Mouse (Mus musculus): Measurements from ENCODE around the gene Gpc5.
A peak's percentile ranks its signal among the peaks of the same experiment; 100 is the strongest.

Gpc5 gene

DNA sequence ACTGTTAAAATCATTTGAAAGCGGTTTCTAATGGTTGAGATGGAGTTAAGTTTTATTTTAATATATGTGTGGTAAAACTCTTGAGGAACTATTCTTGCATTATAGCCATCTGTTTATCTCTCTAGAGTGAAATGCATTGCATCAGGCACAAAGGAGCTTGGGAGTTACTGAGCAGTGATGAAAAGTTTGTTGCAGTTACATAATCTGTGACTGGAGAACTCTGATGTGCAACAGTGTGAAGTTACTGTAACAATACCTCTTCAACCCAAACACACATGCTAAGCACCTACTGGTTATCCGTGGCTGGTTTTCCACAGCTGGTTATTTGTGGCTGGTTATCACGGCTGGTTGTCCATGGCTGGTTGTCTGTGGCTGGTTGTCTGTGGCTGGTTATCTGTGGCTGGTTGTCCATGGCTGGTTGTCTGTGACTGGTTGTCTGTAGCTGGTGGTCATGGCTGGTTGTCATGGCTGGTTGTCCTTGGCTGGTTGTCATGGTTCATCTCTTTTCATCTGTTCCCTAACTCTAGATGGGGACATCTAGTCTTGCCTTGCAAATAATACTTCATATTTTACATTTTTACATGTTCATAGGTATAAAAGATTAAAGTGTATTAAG is 273.4 kb downstream of the Gpc5 start:
- DNase-seq (ENCODE audit: low spot score in 2 of 2), result no peak

DNA sequence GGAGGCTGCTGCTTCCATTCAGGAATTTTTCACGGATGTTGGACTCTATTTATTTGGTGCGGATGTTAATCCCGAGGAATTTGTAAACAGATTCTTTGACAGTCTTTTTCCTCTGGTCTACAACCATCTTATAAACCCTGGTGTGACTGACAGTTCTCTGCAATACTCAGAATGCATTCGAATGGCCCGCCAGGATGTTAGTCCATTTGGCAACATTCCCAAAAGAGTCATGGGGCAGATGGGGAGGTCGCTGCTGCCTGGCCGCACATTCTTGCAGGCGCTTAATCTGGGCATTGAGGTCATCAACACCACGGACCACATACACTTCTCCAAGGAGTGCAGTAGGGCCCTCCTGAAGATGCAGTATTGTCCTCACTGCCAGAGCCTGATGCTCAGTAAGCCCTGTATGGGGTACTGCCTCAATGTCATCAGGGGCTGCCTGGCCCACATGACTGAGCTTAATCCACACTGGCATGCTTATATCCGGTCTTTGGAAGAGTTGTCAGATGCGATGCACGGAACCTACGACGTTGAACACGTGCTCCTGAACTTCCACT is 277.7 kb downstream of the Gpc5 start:
- DNase-seq (ENCODE audit: low spot score in 2 of 2), result no peak

DNA sequence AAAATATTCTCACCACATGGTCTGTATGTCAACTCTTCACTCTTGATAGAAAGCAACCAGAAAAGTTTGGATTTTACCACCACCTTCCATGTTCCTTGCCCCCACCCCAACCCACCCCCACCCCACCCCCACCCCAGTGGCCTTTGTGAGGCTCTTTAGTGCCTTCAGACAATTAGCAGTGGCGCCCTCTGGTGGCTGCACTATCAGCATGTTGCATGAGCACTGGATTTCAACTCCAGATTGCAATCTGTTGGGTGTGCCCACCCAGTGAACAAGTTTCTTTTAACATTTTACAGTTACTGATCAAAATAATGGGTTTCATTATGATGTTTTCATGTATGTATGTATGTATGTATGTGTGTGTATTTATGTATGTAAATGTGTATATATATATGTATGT is 279.1 kb downstream of the Gpc5 start:
- no peak for DNase-seq (ENCODE audit: low spot score in 2 of 2)

DNA sequence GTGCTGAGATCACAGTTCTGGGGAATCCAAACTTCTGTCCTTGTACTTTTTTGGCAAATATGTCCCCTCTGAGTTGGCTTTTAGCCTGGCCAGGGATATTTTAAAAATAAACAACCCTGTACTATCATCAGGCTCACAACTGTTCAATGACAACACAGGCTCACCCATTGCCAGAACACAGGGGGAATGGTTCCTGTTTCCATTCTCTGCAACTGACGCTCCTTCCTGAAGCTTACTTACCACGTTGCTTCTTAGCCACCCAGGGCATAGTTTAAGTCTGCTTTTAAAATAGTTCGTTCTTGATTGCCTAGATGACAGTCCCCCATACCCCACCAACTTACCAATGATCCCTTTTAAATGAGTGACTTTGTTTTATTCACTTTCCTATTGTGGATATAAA is 299.8 kb downstream of the Gpc5 start:
- no peak for DNase-seq (ENCODE audit: low spot score in 2 of 2)

DNA sequence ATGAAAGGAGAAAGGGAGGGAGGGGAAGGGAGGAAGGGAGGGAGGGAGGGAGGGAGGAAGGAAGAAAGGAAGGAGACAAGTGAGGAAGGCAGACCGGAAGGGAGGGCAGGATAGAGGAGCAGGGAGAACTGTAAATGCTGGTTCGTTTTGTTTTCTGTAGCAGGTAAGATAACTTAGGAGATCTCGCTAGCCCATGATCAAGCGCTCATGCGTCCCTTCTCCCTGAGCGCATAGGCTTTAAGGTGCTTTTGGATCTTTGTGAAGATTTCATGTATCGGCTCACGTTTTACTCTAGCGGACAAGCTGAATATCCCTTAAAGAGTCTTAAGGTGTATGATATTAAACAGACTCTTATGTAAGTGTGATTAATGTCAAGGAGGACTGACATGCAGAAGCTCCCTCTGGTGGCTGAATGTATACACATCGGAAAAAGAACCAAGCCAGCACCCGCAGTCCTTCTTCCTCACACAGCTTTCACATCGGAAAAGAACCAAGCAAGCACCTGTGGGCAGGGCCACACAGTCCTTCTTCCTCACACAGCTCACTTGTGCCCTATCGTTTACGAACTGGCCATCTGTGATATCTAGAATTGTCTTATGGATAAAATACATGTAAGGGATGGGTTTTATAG is 301.0 kb downstream of the Gpc5 start:
- DNase-seq (ENCODE audit: low spot score in 2 of 2), result peak; percentile 12 to 18

DNA sequence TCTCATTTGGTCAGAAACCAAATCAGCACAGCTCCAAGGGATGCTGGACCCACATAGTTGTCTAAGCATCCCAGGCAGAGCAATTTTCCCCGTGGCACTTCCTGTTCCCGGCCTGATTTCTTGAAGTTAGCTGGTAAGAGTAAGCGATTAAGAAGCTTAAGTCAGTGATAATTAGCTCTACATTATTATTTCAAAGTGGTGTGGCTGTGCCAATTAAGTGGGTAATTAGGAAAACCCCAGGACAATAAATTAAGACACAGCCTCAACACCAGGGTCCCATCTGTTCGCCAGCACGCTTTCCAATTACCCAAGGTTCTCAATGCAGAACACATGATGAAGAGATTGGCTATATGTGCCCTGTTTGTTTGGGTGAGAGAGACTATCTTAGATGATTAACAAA is 314.6 kb downstream of the Gpc5 start:
- no peak for DNase-seq (ENCODE audit: low spot score in 2 of 2)

DNA sequence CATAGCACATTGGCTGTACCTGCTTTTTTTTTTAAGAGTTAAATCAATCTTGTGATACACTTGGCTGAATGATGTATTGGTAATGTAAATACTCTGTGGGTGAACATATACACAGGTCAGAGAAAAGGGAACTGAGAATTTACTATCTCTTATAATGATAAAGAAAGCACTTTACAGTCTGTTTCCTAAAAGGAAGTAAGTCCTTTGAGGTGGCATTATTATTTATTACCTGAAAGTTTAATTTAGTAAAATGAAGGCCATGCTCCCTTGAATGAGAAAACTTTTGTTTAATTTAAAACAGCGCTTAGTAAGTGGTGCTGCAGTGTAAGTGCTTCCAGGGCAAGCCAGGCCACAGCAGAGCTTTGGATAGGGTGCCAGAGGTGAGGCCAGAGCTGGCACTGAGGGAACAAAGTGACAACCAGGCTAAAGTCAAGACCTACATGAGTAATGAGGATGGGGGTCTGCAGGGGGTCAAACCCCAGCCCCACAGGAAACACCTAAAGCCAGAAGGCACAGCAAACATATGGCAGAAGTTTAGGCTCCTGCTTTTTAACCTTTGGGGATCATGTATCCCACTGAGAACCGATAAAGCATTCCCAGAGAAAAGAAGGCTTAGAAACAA is 315.4 kb downstream of the Gpc5 start:
- DNase-seq (ENCODE audit: low spot score in 2 of 2), result no peak

DNA sequence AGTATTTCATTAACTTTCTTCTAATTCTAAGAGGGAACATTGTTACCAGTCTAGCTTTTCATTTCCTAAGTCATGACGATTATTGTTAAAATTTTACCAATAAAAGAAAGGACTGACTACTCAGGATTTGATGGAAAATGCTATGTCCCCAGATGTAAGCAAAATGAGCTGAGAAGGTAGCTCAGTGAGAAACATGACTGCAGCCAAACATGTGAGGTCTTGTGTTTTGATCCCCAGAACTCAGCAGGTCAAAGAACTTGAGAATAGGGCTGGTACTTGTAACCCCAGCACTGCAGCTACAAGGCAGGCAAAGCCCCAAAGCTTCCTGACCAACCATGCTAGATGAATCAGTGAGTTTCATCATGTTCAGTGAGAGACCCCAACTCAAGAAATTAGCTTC is 318.9 kb downstream of the Gpc5 start:
- DNase-seq (ENCODE audit: low spot score in 2 of 2), result no peak

DNA sequence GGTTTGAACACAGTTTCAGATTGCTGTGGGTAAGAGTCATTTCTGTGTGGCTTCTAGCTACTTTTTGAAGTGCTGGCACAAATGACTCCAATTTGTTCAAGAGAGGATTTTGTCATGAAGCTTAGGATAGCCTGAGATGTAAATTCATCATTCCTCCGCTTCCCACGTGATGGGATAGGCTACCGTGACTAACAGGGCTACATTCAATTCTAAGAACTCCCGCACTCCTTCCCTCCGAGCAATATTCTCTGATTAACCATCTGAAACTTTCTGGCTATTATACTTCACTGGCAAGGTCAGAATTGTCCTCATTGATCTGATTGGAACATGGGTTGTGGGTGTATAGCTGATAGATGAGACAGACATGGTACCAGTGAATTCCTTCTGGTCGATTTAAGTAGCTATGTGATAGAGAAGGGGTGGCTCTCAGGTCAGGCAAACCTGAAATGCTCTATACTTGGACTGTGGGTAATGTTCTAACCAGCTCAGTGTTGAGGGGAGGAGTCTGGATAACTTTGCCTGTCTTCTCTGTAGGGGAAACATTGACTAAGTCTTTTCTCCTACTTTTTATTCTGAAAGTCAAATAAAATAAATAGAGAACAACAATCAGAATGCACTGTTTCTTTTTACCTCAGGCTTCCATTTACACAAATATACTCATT is 319.6 kb downstream of the Gpc5 start:
- no peak for DNase-seq (ENCODE audit: low spot score in 2 of 2)

DNA sequence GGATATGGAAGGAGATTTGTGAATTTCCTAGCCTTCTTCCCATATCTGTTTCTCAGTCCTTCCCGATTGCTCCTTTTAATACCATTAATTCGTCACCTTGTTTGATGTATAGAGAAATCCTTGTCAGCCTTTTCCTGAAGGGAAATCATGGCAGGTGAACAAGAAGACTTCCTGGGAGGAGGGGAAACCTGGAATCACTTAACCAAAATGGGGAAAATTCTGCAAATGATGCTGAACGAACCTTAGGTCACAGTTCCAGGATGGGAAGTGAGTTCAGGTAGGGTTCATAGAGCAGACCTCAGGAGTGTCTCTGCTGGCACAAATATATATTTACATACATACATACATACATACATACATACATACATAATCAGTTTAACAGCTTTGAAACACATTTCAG is 320.8 kb downstream of the Gpc5 start:
- DNase-seq (ENCODE audit: low spot score in 2 of 2), result no peak

DNA sequence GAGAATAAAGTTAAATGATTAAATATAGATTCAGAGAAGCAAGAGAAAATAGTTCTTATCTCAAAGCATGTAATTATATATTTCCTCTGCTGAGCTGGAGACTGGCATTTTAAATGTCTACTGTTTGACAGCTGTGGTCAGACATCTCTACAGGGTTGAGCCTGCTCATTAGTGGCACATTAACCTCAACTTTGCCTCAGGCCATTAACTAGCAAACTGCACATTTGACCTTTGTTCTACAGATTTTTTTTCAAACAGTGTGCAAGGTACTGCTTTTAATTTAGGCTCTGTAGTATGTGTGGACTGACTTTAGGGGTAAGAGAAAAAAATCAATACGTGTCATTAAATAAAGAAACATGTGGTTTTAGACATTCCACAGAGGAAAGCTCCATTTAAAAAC is 321.4 kb downstream of the Gpc5 start:
- no peak for DNase-seq (ENCODE audit: low spot score in 2 of 2)

DNA sequence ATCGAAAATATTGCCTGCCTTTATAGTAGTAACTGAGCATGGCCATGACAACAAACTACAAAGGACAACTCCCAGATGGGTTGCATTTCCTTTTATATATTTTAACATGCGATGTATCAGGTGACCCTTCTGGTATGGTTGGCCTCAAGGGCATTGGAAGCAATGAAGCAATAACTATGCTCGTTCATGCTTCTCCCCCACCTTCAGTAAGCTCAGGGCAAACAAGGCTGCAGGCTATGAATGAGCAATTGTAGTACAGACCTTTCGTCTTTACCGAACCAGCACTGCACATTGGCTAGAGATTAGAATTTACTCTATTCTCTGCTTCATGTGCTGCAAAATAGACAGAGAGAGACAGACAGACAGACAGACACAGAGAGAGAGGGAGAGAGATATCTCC is 322.5 kb downstream of the Gpc5 start:
- DNase-seq (ENCODE audit: low spot score in 2 of 2), result no peak

DNA sequence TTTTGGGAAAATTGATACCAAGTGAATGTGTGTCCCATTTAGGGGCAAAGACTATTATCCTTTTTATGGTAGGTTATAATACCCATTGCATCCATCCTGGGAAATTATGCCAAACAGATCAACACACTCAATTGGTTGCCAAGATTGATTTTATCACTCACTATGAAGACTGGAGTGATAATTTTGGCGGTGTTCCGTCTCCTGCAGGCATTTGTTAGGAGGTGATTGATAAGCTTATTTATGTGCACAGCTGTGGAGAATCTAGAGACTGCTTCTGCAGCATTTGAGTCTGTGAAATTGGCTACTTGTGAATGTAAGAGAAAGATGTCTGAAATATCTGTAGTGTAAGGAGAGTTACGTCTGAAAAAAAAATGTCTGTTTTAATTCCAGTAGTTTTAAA is 340.0 kb downstream of the Gpc5 start:
- DNase-seq (ENCODE audit: low spot score in 2 of 2), result no peak

DNA sequence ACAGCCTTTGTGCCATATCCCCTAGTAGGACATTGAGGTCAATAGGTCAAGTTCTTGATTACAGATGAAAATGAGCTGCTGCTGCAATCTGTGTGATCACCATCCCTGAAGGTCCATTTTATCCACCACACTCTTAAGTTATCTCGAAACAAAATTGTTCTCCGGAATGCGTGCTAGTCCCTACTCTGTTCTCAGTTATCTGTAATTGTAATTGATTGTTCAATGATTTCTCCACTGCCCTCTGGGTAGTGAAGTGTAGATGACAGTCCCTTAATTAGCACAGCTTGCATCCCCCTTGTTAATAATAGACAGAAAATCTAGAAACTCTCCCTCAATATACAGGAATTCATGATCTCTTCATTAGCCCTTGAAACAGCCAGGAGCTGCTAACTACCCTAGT is 340.4 kb downstream of the Gpc5 start:
- no peak for DNase-seq (ENCODE audit: low spot score in 2 of 2)

DNA sequence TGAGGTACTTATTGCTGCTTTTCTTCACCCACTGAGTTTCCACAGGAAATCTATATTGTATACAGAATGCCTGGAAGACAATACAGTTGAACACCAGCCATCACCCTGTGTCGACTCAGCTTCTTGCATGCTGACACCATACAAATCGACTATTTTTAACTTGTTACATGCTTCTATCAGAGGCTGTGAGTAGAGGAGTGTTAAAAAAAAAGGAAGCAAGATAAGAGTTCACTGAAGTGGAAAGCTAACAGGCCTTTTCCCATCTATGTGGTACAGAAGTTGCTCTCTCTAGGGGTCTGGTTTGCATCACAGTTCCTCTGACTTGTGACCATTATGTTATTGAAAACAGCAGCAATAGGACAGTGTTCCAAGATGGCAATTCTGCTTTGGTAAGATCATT is 344.6 kb downstream of the Gpc5 start:
- DNase-seq (ENCODE audit: low spot score in 2 of 2), result peak in 1 of 2 experiments; percentile 3

DNA sequence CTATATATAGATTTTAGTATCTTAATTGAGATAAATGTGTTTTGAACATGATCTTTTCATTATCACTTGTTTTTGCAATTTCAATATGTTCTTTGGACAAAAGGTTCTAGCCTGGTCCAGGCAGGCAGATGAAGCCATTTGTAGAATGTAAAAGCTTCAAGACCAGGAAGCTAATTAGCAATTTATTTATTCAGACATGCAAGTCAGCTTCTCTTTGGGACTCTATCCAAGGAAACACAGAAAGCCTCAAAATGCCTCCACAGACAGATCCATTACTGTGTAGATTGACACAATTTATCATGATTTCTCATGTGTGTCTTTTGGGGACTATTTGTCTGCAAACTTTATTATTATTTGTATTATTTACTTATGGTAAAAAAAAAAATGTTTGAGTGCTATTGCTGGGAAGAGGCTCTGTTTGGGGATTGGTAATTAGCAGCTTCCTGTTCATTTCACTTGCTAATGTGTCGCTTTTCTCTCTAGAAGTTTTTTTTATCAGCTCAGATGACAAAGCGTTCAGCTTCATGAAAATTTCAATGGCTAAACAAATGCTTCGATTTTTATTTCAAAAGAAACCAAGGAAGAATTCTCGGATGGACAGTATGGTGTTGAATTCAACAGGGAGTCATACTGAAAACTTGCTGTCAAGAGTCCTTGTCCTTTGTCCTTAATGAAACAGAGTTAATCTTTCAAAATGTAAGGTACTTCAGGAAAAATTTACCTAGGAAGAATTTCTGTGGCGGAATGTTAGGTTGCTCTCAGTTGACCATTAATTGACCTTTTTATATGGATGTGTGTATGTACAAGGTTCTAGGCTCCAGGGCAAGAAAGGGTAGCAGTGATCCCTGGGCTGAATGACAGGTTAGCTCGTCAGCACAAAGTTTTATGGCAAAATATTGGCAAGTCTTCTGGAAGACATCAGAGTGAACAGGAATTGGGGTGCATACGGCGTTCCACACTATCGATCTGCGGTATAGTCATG is 353.1 kb downstream of the Gpc5 start:
- no peak for DNase-seq (ENCODE audit: low spot score in 2 of 2)

DNA sequence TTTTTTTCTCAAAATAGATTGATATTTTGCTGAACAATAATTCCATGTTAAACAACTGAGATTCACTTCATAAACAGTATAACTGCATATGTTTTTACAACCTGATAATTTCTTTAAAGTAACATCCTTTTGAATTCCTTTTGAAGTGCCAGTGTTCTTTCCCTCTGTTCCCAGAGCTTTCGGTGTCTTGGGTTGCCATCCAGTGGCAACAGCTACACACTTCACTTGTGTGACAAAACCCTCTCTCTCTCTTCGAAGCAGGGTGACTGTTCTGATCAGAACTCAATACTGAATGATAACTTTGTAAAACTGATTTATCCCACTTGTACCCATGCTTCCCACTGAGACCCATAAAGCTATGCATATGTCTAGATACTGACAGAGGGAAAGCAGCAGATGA is 358.9 kb downstream of the Gpc5 start:
- DNase-seq (ENCODE audit: low spot score in 2 of 2), result no peak

DNA sequence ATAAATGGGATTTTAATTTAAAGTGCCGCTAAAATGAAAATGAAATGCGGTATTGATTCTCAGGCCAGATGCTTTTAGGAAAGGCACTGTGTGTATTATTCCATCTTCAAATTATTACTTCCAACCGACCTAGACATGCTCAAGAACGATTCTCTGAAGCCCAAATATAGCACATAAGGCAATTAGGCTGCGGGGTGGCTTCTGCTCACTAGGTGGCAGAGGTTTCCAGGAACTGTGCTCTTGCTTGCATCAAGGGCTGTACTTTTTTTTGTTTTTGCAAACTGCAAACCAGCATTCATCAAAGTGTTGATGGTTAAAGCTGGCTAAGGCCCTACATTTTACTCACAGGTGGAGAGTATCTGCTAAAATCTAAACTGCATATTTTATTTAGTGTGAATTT is 375.9 kb downstream of the Gpc5 start:
- DNase-seq (ENCODE audit: low spot score in 2 of 2), result no peak

DNA sequence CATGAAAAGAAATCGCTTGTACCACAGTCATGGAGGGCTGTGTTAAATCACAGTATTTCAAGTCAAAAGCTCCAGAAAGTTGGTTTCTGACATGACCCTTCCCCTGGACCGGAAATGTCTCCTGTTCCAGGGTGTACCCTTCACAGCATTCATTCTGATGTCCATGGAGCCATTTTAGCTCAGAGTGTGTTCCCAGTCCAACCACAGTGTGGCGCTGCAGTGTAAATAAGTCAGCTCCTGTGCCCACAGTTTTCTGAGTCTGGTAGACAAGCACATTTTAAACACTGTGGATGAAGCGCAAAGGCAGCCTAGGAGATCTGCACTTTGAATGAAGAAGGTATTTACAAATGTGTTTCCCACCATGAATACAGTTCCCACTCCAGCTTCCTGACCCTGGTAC is 383.2 kb downstream of the Gpc5 start:
- no peak for DNase-seq (ENCODE audit: low spot score in 2 of 2)

DNA sequence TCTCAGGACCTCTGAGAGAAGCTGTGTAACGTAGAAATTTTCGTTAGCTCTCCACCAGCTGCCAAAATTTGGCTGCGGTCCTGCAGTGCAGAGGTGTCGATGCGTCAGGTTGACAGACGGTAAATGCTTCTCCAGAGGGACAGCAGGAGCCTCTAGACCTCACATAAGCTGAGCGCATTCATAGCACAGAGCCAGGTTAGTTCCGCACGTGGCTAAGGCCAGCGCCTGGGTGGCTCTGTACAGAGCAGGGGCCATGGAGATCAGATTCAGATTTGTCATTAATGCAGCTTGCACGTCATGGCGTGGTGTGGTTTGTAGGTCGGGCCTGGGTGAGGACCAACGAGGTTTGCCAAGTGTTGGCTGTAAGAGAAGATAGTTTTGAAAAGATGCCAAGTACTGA is 385.3 kb downstream of the Gpc5 start:
- no peak for DNase-seq (ENCODE audit: low spot score in 2 of 2)

DNA sequence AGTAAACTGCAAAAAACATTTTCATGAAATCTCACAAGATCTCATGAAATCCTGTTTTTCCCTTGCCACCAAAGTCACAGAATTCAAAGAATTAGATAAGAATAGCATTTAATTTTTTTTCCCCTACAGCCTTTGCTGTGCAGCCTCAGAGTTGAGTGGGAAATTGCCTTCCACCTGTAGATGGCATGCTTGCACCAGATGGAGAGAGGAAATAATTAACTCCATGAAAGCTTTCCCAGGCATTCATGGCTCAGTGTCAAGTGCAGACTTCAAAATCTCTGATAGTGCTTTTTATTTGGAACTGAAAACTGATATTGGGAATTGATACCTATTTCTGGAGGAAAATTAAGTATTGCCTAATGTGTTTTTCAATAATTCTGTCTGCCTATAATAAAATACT is 393.1 kb downstream of the Gpc5 start:
- no peak for DNase-seq (ENCODE audit: low spot score in 2 of 2)

DNA sequence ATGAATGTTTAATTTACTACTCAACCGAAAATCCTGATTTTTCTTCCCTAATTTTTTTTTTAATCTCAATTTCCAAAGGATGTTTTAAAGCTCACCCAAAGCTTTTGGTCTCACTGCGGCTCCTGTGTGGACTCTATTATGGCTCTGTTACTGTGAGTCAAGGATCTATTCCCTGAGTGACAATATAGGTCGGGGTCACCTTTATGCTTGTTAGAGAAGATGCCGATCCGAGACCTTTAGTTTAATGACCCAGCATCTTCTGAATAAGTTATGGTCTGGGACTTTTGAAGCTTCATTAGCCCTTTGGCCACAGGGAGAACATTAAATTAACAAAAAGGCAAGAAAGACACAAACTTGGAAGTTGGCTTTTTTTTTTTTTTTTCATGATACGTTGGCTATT is 408.8 kb downstream of the Gpc5 start:
- DNase-seq (ENCODE audit: low spot score in 2 of 2), result no peak

All from spleen, postnatal 36 days (tissue).